Mouse (Mus musculus): ENCODE data around the gene Efs. TPM values are rescaled to one million over a fixed set of nuclear protein-coding genes. Genes with fewer than 3 reads are reported as not detected.

Efs gene
- total and polyA plus RNA-seq, 3 experiments, result 1.9 to 5.1 (median 3.0) TPM

DNA sequence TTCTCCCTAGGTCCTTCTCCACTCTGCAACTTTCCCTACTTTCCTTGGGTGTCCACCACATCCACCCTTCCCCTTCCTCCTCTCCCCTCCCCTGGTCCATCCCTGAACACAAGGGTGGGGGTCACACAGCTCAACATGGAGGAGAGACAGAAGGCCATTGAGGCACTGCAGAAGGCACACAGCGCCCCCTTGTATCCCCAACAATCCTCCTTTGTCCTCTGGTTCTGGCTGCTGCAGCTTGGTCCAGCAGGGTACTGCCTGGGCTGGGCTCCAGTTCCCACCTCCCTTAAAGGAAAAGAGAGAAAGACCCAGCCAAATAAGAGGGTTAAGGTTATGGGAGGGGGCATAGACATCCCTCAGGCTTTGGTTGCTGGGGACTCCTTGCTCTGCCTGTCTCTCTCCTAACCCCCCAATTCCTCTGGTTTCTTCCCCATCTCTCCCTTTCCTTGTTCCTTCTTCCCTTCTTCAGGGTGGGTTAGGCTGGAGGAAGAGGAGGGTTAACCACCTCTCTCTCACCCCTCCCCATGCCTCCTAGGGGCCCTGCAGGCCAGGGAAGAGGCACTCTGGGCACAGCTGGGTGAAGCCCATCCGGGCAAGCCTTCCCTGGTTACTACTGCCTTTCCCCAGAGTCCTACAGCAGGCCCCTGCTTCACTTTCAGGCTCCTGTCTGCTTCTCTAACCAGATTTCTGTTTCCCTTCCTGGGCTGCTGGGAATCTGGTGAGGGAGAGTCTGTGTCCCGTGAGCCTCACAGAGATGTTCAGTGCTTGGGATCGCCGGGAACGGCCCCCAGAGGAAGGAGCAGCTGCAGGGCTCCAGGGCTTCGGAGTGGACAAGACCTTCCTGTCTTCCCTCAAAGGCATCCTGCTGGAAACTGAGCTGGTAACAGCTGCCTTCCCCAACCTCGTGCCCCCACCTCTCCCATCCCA, 10.2 kb upstream of the Efs start, which contains the start of gene Cmtm5:
TSS of gene Cmtm5 (plus strand) at position 358 of the 927 bp plus-strand sequence.
- intact Hi-C loops (cut with DNase I), result no loop called here
- Histone ChIP-seq H3K9ac (ENCODE audit: low read depth, low read length) (no peak within 1 kb of the TSS), H3K79me2 (replicated peaks; ENCODE audit: control insufficient read depth, insufficient read depth, low read length) (no peaks in the 10 kb centered on the region), H3K4me3 (no peak within 1 kb of the TSS), H3K36me3 (ENCODE audit: control insufficient read depth, insufficient read depth, low read length) (no peaks in the 10 kb centered on the region), H3K27ac (no peak within 1 kb of the TSS), H3K4me1 (ENCODE audit: control insufficient read depth, insufficient read depth, low read length) (no peaks in the 10 kb centered on the region), H3K27me3 (ENCODE audit: control insufficient read depth, insufficient read depth, low read length) (no peaks in the 10 kb centered on the region)
- TF ChIP-seq EP300 (IDR thresholded peaks at IDR 0.05; ENCODE audit: insufficient read depth, low read depth, low read length) (no peak), POLR2A (IDR thresholded peaks at IDR 0.05; ENCODE audit: insufficient read depth, low read depth, low read length) (no peak), CTCF (IDR thresholded peaks at IDR 0.05) (no peak)
- 25% methylated on average over 8 of the region's 8 CpGs for WGBS
- DNase-seq, result no peak

DNA sequence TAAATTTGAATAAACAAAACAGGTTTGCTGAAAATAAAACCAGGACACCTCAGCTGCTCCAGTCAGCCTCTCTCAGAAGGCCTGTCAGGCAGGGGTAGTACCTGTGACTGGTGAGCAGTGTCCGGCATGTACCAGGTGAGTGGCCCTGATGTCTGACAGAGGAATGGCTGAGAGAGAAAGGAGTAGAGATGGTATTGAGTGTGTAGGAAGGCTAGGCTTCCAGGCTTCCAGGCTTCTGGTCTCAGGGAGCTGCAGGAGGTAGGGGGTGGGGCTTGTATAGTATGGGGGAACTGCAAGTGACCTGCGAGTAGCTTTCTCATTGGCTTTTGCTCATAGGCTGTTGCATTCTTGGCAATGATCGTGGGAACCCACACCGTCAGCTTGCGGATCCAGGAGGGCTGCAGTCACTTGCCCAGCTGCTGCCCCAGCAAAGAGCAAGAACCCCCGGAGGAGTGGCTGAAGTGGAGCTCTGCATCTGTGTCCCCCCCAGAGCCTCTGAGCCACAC, 6.8 kb upstream of the Efs start, which contains the start of gene Il25:
TSS of gene Il25 (plus strand) at position 51 of the 506 bp plus-strand sequence.
- no peaks in the 10 kb centered on the region for H3K36me3 ChIP-seq (ENCODE audit: control insufficient read depth, insufficient read depth, low read length)
- 53% methylated on average over 6 of the region's 6 CpGs for WGBS
- H3K4me1 ChIP-seq (ENCODE audit: control insufficient read depth, insufficient read depth, low read length), result no peaks in the 10 kb centered on the region
- intact Hi-C loops (cut with DNase I), result no loop called here
- no peak within 1 kb of the TSS for H3K9ac ChIP-seq (ENCODE audit: low read depth, low read length)
- no peaks in the 10 kb centered on the region for H3K27me3 ChIP-seq (ENCODE audit: control insufficient read depth, insufficient read depth, low read length)
- H3K79me2 ChIP-seq (replicated peaks; ENCODE audit: control insufficient read depth, insufficient read depth, low read length), result no peaks in the 10 kb centered on the region
- no peak for TF ChIP-seq POLR2A (IDR thresholded peaks at IDR 0.05; ENCODE audit: insufficient read depth, low read depth, low read length)
- no peak for TF ChIP-seq CTCF (IDR thresholded peaks at IDR 0.05)
- no peak within 1 kb of the TSS for H3K4me3 ChIP-seq
- no peak for DNase-seq
- H3K27ac ChIP-seq, result no peak within 1 kb of the TSS

DNA sequence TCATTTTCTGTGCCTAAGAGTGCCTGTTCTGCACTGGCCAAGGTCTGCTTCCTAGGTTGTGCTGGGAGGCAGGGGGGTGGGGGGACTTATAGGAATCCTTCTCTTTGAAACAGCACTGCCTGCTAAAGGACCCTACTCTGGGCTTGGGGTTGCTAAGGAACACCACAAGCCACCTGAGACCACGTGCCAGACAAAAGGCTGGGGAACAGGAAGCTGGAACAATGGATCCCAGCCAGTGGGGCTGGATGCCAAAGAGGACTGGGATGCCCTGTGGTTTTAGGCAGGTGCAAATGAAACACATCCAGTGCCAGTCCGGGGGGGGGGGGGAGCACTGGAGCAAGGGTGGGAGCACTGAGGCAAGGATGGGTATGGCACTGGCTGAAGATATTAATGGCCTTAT, 4.5 kb upstream of the Efs start:
- TF ChIP-seq CTCF (IDR thresholded peaks at IDR 0.05), result no peak
- TF ChIP-seq EP300 (IDR thresholded peaks at IDR 0.05; ENCODE audit: insufficient read depth, low read depth, low read length), result no peak
- no peak for TF ChIP-seq POLR2A (IDR thresholded peaks at IDR 0.05; ENCODE audit: insufficient read depth, low read depth, low read length)
- Histone ChIP-seq H3K27me3 (ENCODE audit: control insufficient read depth, insufficient read depth, low read length) (peaks cover 8% of the 10 kb centered on the region), H3K4me1 (ENCODE audit: control insufficient read depth, insufficient read depth, low read length) (no peaks in the 10 kb centered on the region), H3K36me3 (ENCODE audit: control insufficient read depth, insufficient read depth, low read length) (no peaks in the 10 kb centered on the region), H3K4me3 (no peak overlapping the region), H3K9ac (ENCODE audit: low read depth, low read length) (no peak overlapping the region), H3K79me2 (replicated peaks; ENCODE audit: control insufficient read depth, insufficient read depth, low read length) (no peaks in the 10 kb centered on the region), H3K27ac (no peak overlapping the region)
- DNase-seq, result no peak
- WGBS, result 25% methylated on average over 2 of the region's 2 CpGs
- intact Hi-C loops (cut with DNase I), result no loop called here

DNA sequence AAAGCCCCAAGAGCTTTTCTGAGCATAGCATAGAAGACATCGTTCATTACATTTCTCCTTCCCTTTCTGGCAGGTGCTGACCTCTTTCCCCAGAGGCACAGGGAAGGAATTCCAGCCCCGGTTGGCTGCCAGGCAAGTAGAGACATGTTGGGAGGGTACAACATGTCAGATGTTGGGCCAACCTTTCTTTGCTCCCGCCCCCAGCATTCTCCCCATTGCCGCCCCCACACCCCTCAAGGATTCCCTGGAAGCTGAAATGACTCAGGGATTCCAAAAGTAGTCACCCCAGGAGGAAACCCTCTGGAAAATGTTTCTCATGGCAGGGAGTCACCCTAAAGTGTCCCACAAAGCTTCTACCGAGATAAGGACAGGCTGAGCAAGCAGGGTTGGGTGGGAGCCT, 3.9 kb upstream of the Efs start:
- intact Hi-C loops (cut with DNase I), result no loop called here
- Histone ChIP-seq H3K79me2 (replicated peaks; ENCODE audit: control insufficient read depth, insufficient read depth, low read length) (no peaks in the 10 kb centered on the region), H3K4me1 (ENCODE audit: control insufficient read depth, insufficient read depth, low read length) (no peaks in the 10 kb centered on the region), H3K9ac (ENCODE audit: low read depth, low read length) (no peak overlapping the region), H3K4me3 (no peak overlapping the region), H3K27ac (no peak overlapping the region), H3K36me3 (ENCODE audit: control insufficient read depth, insufficient read depth, low read length) (no peaks in the 10 kb centered on the region), H3K27me3 (ENCODE audit: control insufficient read depth, insufficient read depth, low read length) (peaks cover 8% of the 10 kb centered on the region)
- TF ChIP-seq CTCF (IDR thresholded peaks at IDR 0.05) (no peak), EP300 (IDR thresholded peaks at IDR 0.05; ENCODE audit: insufficient read depth, low read depth, low read length) (no peak), POLR2A (IDR thresholded peaks at IDR 0.05; ENCODE audit: insufficient read depth, low read depth, low read length) (no peak)
- no peak for DNase-seq
- 47% methylated on average over 5 of the region's 5 CpGs for WGBS

DNA sequence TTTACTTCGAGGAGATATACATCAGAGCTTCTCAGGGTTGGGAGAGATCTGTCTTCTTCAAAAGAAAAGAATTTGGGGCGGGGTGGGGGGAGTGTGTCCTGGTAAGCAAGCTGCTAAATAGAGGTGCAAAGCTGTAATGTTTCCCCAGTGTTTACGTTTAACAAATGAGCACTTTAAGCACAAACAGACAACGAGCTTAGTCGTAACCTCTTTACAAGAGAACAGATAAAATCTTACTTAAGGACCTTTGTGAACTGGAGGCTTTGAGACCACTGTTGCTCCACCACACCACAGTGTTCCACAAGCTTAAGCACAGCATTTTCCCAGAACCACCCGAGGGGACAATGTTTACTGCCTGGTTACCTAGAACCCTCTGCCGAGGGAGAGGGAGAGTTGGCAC, 1.4 kb upstream of the Efs start:
- DNase-seq, result no peak
- Histone ChIP-seq H3K36me3 (ENCODE audit: control insufficient read depth, insufficient read depth, low read length) (no peaks in the 10 kb centered on the region), H3K27me3 (ENCODE audit: control insufficient read depth, insufficient read depth, low read length) (peaks cover 8% of the 10 kb centered on the region), H3K27ac (peak overlapping the region; percentile 58; the same call in 1 of the 2 replicates), H3K4me3 (no peak overlapping the region), H3K9ac (ENCODE audit: low read depth, low read length) (no peak overlapping the region), H3K4me1 (ENCODE audit: control insufficient read depth, insufficient read depth, low read length) (no peaks in the 10 kb centered on the region; the same call in 1 of the 2 replicates), H3K79me2 (replicated peaks; ENCODE audit: control insufficient read depth, insufficient read depth, low read length) (no peaks in the 10 kb centered on the region)
- WGBS, result 54% methylated on average over 7 of the region's 7 CpGs
- TF ChIP-seq POLR2A (IDR thresholded peaks at IDR 0.05; ENCODE audit: insufficient read depth, low read depth, low read length) (no peak), EP300 (IDR thresholded peaks at IDR 0.05; ENCODE audit: insufficient read depth, low read depth, low read length) (no peak), CTCF (IDR thresholded peaks at IDR 0.05) (no peak)
- intact Hi-C loops (cut with DNase I), result no loop called here

Data from heart, adult 2 months (tissue).